Mouse (Mus musculus) kidney, adult 18-20 months (tissue): Measurements from ENCODE around the gene Srsf1.
"Not testable (repeated sequence)": the region's sequence is repeated elsewhere in the genome, so short reads cannot be mapped to it uniquely, and the experiment has no call there.

ENCODE experiments used
- DNase-seq: peaks from one replicate; pipeline ENCODE4 v3.0.0; 2021

Gene Srsf1

GRCm38 (mm10) chr11:88044314-88044713 is 2.9 kb upstream of the Srsf1 start:
- no peak for DNase-seq

GRCm38 (mm10) chr11:88045159-88045558 is 2.0 kb upstream of the Srsf1 start:
- DNase-seq = not testable (repeated sequence)

- no peak for DNase-seq
Measured at GRCm38 (mm10) chr11:88045878-88046277, 1.3 kb upstream of the Srsf1 start.

GRCm38 (mm10) chr11:88046323-88046937 is 743 bp upstream of the Srsf1 start:
- DNase-seq = no peak

- DNase-seq = peak; percentile 72
Measured at GRCm38 (mm10) chr11:88047871-88048531, 828 bp downstream of the Srsf1 start.

- DNase-seq = no peak
Measured at GRCm38 (mm10) chr11:88048961-88049670, 1.9 kb downstream of the Srsf1 start.

- DNase-seq = no peak
Measured at GRCm38 (mm10) chr11:88049732-88050131, 2.6 kb downstream of the Srsf1 start.

GRCm38 (mm10) chr11:88052638-88053037 is 5.5 kb downstream of the Srsf1 start:
- no peak for DNase-seq

GRCm38 (mm10) chr11:88053821-88054220 is 6.6 kb downstream of the Srsf1 start:
- no peak for DNase-seq

- peak; percentile 49 for DNase-seq
Measured at GRCm38 (mm10) chr11:88054589-88054988, 7.4 kb downstream of the Srsf1 start.

GRCm38 (mm10) chr11:88055777-88056176 is 8.6 kb downstream of the Srsf1 start:
- no peak for DNase-seq

- DNase-seq = no peak
Measured at GRCm38 (mm10) chr11:88057788-88058187, 10.6 kb downstream of the Srsf1 start.

GRCm38 (mm10) chr11:88059141-88059540 is 12.0 kb downstream of the Srsf1 start:
- peak; percentile 54 for DNase-seq

GRCm38 (mm10) chr11:88061892-88062625 is 14.9 kb downstream of the Srsf1 start:
- no peak for DNase-seq

- DNase-seq = no peak
Measured at GRCm38 (mm10) chr11:88065732-88066131, 18.6 kb downstream of the Srsf1 start.

GRCm38 (mm10) chr11:88067191-88067585 is 20.0 kb downstream of the Srsf1 start:
- DNase-seq = no peak

- peak; percentile 81 for DNase-seq
Measured at GRCm38 (mm10) chr11:88067586-88068410, 20.6 kb downstream of the Srsf1 start, which contains the start of gene Vezf1. Gene Vezf1 (plus strand): TSS chr11:88068279.

- peak; percentile 79 for DNase-seq
Measured at GRCm38 (mm10) chr11:88068411-88069245, 21.5 kb downstream of the Srsf1 start.

- DNase-seq = no peak
Measured at GRCm38 (mm10) chr11:88069246-88069570, 22.0 kb downstream of the Srsf1 start.

- no peak for DNase-seq
Measured at GRCm38 (mm10) chr11:88070392-88070791, 23.2 kb downstream of the Srsf1 start.

GRCm38 (mm10) chr11:88071113-88071512 is 23.9 kb downstream of the Srsf1 start:
- no peak for DNase-seq
